Mouse (Mus musculus): ENCODE measurements around the gene Mtmr11.
"Not testable (repeated sequence)": the region's sequence is repeated elsewhere in the genome, so short reads cannot be mapped to it uniquely, and the experiment has no call there.

The Mtmr11 gene

GRCm38 (mm10) chr3:96172197-96173178 lies 10.7 kb downstream of the Mtmr11 start, which contains the start of gene Sf3b4:
Sf3b4 (plus strand) TSS chr3:96172332.
- DNase-seq (ENCODE audit: low spot score), result peak; percentile 85

GRCm38 (mm10) chr3:96173185-96173584 lies 11.4 kb downstream of the Mtmr11 start:
- no peak for DNase-seq (ENCODE audit: low spot score)

GRCm38 (mm10) chr3:96174042-96174441 lies 12.2 kb downstream of the Mtmr11 start:
- not testable (repeated sequence) for DNase-seq (ENCODE audit: low spot score)

GRCm38 (mm10) chr3:96175251-96175650 lies 13.4 kb downstream of the Mtmr11 start:
- no peak for DNase-seq (ENCODE audit: low spot score)

- no peak for DNase-seq (ENCODE audit: low spot score)
Observed at GRCm38 (mm10) chr3:96178427-96178826, 16.6 kb downstream of the Mtmr11 start.

GRCm38 (mm10) chr3:96178902-96179301 lies 17.1 kb downstream of the Mtmr11 start:
- no peak for DNase-seq (ENCODE audit: low spot score)

- peak; percentile 59 for DNase-seq (ENCODE audit: low spot score)
Observed at GRCm38 (mm10) chr3:96179531-96179930, 17.7 kb downstream of the Mtmr11 start.

- DNase-seq (ENCODE audit: low spot score), result no peak
Observed at GRCm38 (mm10) chr3:96180727-96181477, 19.1 kb downstream of the Mtmr11 start, which contains the start of gene Sv2a. Sv2a (plus strand) TSS chr3:96181151.

- no peak for DNase-seq (ENCODE audit: low spot score)
Observed at GRCm38 (mm10) chr3:96181510-96182381, 19.9 kb downstream of the Mtmr11 start.

- no peak for DNase-seq (ENCODE audit: low spot score)
Observed at GRCm38 (mm10) chr3:96182382-96182776, 20.6 kb downstream of the Mtmr11 start.

GRCm38 (mm10) chr3:96192977-96193376 lies 31.2 kb downstream of the Mtmr11 start:
- DNase-seq (ENCODE audit: low spot score), result no peak

GRCm38 (mm10) chr3:96194966-96195365 lies 33.2 kb downstream of the Mtmr11 start:
- DNase-seq (ENCODE audit: low spot score), result no peak

- no peak for DNase-seq (ENCODE audit: low spot score)
Observed at GRCm38 (mm10) chr3:96195616-96196313, 34.0 kb downstream of the Mtmr11 start.

- DNase-seq (ENCODE audit: low spot score), result no peak
Observed at GRCm38 (mm10) chr3:96196437-96197128, 34.8 kb downstream of the Mtmr11 start.

GRCm38 (mm10) chr3:96197129-96197749 lies 35.4 kb downstream of the Mtmr11 start:
- DNase-seq (ENCODE audit: low spot score), result peak; percentile 95

GRCm38 (mm10) chr3:96198181-96198580 lies 36.4 kb downstream of the Mtmr11 start:
- DNase-seq (ENCODE audit: low spot score), result peak; percentile 50

- DNase-seq (ENCODE audit: low spot score), result not testable (repeated sequence)
Observed at GRCm38 (mm10) chr3:96198601-96199251, 36.9 kb downstream of the Mtmr11 start.

- DNase-seq (ENCODE audit: low spot score), result no peak
Observed at GRCm38 (mm10) chr3:96199731-96200130, 37.9 kb downstream of the Mtmr11 start.

GRCm38 (mm10) chr3:96207819-96208218 lies 46.0 kb downstream of the Mtmr11 start:
- no peak for DNase-seq (ENCODE audit: low spot score)

Measured in lung, postnatal 25 days (tissue).